Mouse (Mus musculus): ENCODE data around the gene Nfe2l3. TPM values are rescaled to one million over a fixed set of nuclear protein-coding genes. Genes with fewer than 3 reads are reported as not detected.
"Not testable (repeated sequence)": the region's sequence is repeated elsewhere in the genome, so short reads cannot be mapped to it uniquely, and the experiment has no call there.

Nfe2l3 gene
- polyA plus RNA-seq, 1 experiment from 2014 or later, result 15.0 TPM

- DNase-seq (ENCODE audit: low spot score), result not testable (repeated sequence)
Observed at GRCm38 (mm10) chr6:51484556-51484955, 52.1 kb downstream of the Nfe2l3 start.

- no peak for DNase-seq (ENCODE audit: low spot score)
Observed at GRCm38 (mm10) chr6:51485646-51486045, 53.2 kb downstream of the Nfe2l3 start.

GRCm38 (mm10) chr6:51486076-51486710 is 53.7 kb downstream of the Nfe2l3 start:
- DNase-seq (ENCODE audit: low spot score), result no peak

- no peak for DNase-seq (ENCODE audit: low spot score)
Observed at GRCm38 (mm10) chr6:51486731-51487130, 54.3 kb downstream of the Nfe2l3 start.

GRCm38 (mm10) chr6:51489787-51490186 is 57.3 kb downstream of the Nfe2l3 start:
- no peak for DNase-seq (ENCODE audit: low spot score)

- DNase-seq (ENCODE audit: low spot score), result no peak
Observed at GRCm38 (mm10) chr6:51497321-51498111, 65.0 kb downstream of the Nfe2l3 start.

GRCm38 (mm10) chr6:51505671-51506070 is 73.2 kb downstream of the Nfe2l3 start:
- DNase-seq (ENCODE audit: low spot score), result no peak

GRCm38 (mm10) chr6:51507556-51507955 is 75.1 kb downstream of the Nfe2l3 start:
- no peak for DNase-seq (ENCODE audit: low spot score)

Other genes starting within 250 kb of the Nfe2l3 start
- gene Hnrnpa2b1, start 37.2 kb downstream of the Nfe2l3 start, polyA plus RNA-seq (2015; fragmentation: Nextera tagmentation; extraction: Ambion mirVana), result 1,688 and 1,855 TPM in 2 replicates
- 674 and 686 TPM in 2 replicates for gene Cbx3, start 37.7 kb downstream of the Nfe2l3 start, polyA plus RNA-seq (2015; fragmentation: Nextera tagmentation; extraction: Ambion mirVana)
- 19.5 and 20.2 TPM in 2 replicates for gene Snx10, start 91.2 kb downstream of the Nfe2l3 start, polyA plus RNA-seq (2015; fragmentation: Nextera tagmentation; extraction: Ambion mirVana)